Mouse (Mus musculus) midbrain, embryonic 12.5 days (tissue): Measurements from ENCODE around the gene 6030452D12Rik. TPM values are rescaled to one million over a fixed set of nuclear protein-coding genes. Genes with fewer than 3 reads are reported as not detected.

ENCODE experiments used
- ATAC-seq: fragments of 200-750 bp; cut with Nextera tagmentation; 2 replicates; pipeline ENCODE4 v1.8.0; 2017; ENCODE audit warnings: low read depth, moderate TSS enrichment, moderate library complexity; ENCODE audit not compliant: low FRiP score
- H3K27ac ChIP-seq: fragments of 300-500 bp; sonication (generic); replicated peaks from 2 replicates; pipeline ENCODE4 v1.5.1; 2016; ENCODE audit warnings: mild to moderate bottlenecking
- H3K27me3 ChIP-seq: fragments of 300-500 bp; sonication (generic); 2 replicates; pipeline ENCODE4 v1.6.1; 2016; ENCODE audit warnings: mild to moderate bottlenecking
- H3K36me3 ChIP-seq: fragments of 300-500 bp; sonication (generic); 2 replicates; pipeline ENCODE4 v1.6.1; 2016
- H3K4me1 ChIP-seq: fragments of 300-500 bp; sonication (generic); 2 replicates; pipeline ENCODE4 v1.6.1; 2016
- H3K4me2 ChIP-seq: fragments of 300-500 bp; sonication (generic); replicated peaks from 2 replicates; pipeline ENCODE4 v1.6.1; 2016; ENCODE audit warnings: mild to moderate bottlenecking, moderate library complexity
- H3K4me3 ChIP-seq: fragments of 300-500 bp; sonication (generic); 2 replicates; pipeline ENCODE4 v1.5.1; 2016; ENCODE audit warnings: mild to moderate bottlenecking
- H3K9ac ChIP-seq: fragments of 300-500 bp; sonication (generic); replicated peaks from 2 replicates; pipeline ENCODE4 v1.6.1; 2016; ENCODE audit warnings: mild to moderate bottlenecking, moderate library complexity
- H3K9me3 ChIP-seq: fragments of 300-500 bp; sonication (generic); 2 replicates; pipeline ENCODE4 v1.6.1; 2016; ENCODE audit warnings: mild to moderate bottlenecking
- WGBS: fragments of 180-500 bp; shearing (Covaris S2); methylation state at CpG from one replicate; pipeline ENCODE4 v1.1.7; 2016; 5-methylcytosine and 5-hydroxymethylcytosine counted together
- polyA plus RNA-seq: library from polyadenylated mRNA; unstranded; fragments of >200 nt; fragmentation: Nextera tagmentation; extraction: Ambion mirVana; gene quantifications from 2 replicates; pipeline ENCODE4 v1.2.1, GENCODE M21; 2016

The 6030452D12Rik gene
- not detected in 2 replicates for polyA plus RNA-seq

GRCm38 (mm10) chr8:106500018-106500685 is at the start of gene 6030452D12Rik:
TSS of gene 6030452D12Rik (plus strand) at chr8:106500522.
- no peak within 1 kb of the TSS for H3K4me2 ChIP-seq
- H3K27ac ChIP-seq = no peak within 1 kb of the TSS
- no peak within 1 kb of the TSS for H3K4me3 ChIP-seq
- H3K36me3 ChIP-seq = no peaks in the 10 kb centered on the region
- peaks cover 6% of the 10 kb centered on the region for H3K27me3 ChIP-seq
- no peaks in the 10 kb centered on the region for H3K9me3 ChIP-seq
- no peaks in the 10 kb centered on the region for H3K4me1 ChIP-seq
- ATAC-seq = no peak
- WGBS = 85% methylated on average over 8 of the region's 8 CpGs
- H3K9ac ChIP-seq = no peak within 1 kb of the TSS

GRCm38 (mm10) chr8:106451301-106452085 is 48.8 kb upstream of the 6030452D12Rik start:
- no peak overlapping the region for H3K4me2 ChIP-seq
- no peaks in the 10 kb centered on the region for H3K9me3 ChIP-seq
- ATAC-seq = no peak
- no peak overlapping the region for H3K27ac ChIP-seq
- no peaks in the 10 kb centered on the region for H3K27me3 ChIP-seq
- WGBS = 79% methylated on average over 6 of the region's 6 CpGs
- no peak overlapping the region for H3K9ac ChIP-seq
- no peaks in the 10 kb centered on the region for H3K4me1 ChIP-seq
- H3K4me3 ChIP-seq = no peak overlapping the region
- H3K36me3 ChIP-seq = no peaks in the 10 kb centered on the region

DNA sequence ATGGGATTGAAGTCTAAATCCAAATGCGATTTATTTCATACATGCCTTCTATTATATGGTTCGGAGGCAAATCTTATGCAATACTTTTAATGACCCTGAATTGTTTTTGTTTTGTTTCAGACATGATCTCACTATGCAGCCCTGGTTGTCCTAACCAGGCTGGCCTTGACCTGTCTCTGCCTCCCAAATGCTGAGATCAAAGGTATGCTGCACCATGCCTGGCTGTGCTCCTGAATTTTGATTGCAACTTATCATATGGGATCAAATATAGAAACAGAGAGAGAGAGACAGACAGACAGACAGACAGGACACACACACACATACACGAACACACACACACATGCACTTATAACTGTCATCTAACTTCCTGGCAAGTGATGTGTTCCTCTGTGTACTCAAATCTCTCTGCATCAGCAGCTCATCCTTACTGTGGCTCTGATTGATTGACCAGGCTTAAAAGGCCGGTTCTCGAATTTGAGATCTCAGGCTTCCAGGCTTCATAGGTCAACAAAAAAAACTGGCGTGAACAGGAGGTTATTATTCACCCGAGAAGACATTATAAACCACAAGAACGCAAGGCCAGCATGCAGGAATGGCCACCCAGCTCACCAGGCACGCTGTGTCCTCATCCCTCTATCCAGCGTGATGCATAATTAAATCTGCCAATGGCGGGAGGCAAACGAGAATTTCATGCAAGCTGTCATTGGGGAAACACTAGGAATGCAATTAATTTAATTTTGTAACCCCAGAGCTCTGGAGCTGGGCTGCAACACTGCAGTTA is 47.4 kb upstream of the 6030452D12Rik start:
- Histone ChIP-seq H3K9ac (no peak overlapping the region), H3K4me1 (no peaks in the 10 kb centered on the region), H3K4me2 (no peak overlapping the region), H3K4me3 (no peak overlapping the region), H3K27me3 (no peaks in the 10 kb centered on the region), H3K36me3 (no peaks in the 10 kb centered on the region), H3K9me3 (0 out of 2 replicates have a peak, but pooled peaks cover 3% of the 10 kb centered on the region), H3K27ac (no peak overlapping the region)
- 75% methylated on average over 12 of the region's 12 CpGs for WGBS
- no peak for ATAC-seq

GRCm38 (mm10) chr8:106454036-106454435 is 46.3 kb upstream of the 6030452D12Rik start:
- no peak overlapping the region for H3K27ac ChIP-seq
- no peak overlapping the region for H3K4me3 ChIP-seq
- H3K9me3 ChIP-seq = 0 out of 2 replicates have a peak, but pooled peaks cover 3% of the 10 kb centered on the region
- no peak overlapping the region for H3K4me2 ChIP-seq
- no peaks in the 10 kb centered on the region for H3K27me3 ChIP-seq
- no peak overlapping the region for H3K9ac ChIP-seq
- H3K4me1 ChIP-seq = no peaks in the 10 kb centered on the region
- ATAC-seq = no peak
- H3K36me3 ChIP-seq = no peaks in the 10 kb centered on the region
- WGBS = 77% methylated on average over 11 of the region's 11 CpGs

- Histone ChIP-seq H3K36me3 (no peaks in the 10 kb centered on the region), H3K27me3 (no peaks in the 10 kb centered on the region; the same call in 1 of the 2 replicates), H3K4me1 (no peaks in the 10 kb centered on the region), H3K4me3 (no peak overlapping the region), H3K9me3 (no peaks in the 10 kb centered on the region), H3K4me2 (no peak overlapping the region), H3K27ac (no peak overlapping the region), H3K9ac (no peak overlapping the region)
- ATAC-seq = no peak
- 89% methylated on average over 5 of the region's 5 CpGs for WGBS
Observed at GRCm38 (mm10) chr8:106462131-106462530, 38.2 kb upstream of the 6030452D12Rik start.

DNA sequence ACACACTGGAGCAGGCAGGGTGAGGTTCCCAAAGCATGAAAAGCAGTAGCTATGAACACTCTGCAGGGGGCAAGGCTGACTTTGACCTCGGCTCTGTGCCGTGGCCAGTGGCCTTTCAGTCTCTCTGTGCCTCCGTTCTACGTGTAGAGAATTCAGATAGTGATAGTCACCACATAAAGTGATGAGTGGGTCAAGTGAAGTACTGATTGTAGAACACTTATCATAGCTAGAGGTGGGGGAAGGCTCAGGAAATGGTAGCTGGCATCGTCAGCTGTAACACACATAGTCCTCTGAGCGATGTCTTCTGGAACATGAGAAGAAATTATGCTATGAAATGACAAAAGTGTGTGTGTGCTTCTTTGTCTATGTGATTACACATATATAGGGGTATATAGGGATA is 36.5 kb upstream of the 6030452D12Rik start:
- ATAC-seq = no peak
- Histone ChIP-seq H3K4me2 (no peak overlapping the region), H3K4me1 (no peaks in the 10 kb centered on the region), H3K27ac (no peak overlapping the region), H3K36me3 (no peaks in the 10 kb centered on the region), H3K9me3 (no peaks in the 10 kb centered on the region), H3K9ac (no peak overlapping the region), H3K27me3 (no peaks in the 10 kb centered on the region; the same call in 1 of the 2 replicates), H3K4me3 (no peak overlapping the region)
- WGBS = 83% methylated on average over 6 of the region's 6 CpGs

DNA sequence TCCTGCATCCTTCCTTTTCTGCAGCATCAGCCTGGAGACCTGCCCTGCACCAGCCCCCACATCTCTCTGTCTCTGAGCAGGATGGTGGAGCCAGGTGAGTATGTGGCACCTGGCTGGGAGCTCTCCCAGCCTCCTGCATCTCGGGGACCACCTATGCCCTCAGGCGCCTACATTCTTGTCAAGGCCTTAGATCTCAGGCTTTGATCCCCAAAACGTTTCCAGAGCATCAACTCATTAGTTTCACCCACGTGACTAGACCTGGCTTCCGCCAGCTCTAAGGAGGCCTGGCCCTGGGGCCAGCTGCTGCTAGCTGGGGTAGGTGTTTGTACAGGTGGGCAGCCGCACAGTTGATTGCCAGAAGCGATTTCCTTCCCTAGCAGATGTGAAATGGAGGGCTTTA is 30.8 kb upstream of the 6030452D12Rik start:
- ATAC-seq = no peak
- no peak overlapping the region for H3K4me3 ChIP-seq

GRCm38 (mm10) chr8:106474001-106474400 is 26.3 kb upstream of the 6030452D12Rik start:
- no peaks in the 10 kb centered on the region for H3K4me1 ChIP-seq
- no peaks in the 10 kb centered on the region for H3K36me3 ChIP-seq
- H3K27me3 ChIP-seq = no peaks in the 10 kb centered on the region
- no peak overlapping the region for H3K4me3 ChIP-seq
- no peak overlapping the region for H3K4me2 ChIP-seq
- ATAC-seq = no peak
- H3K9me3 ChIP-seq = 0 out of 2 replicates have a peak, but pooled peaks cover 3% of the 10 kb centered on the region
- no peak overlapping the region for H3K27ac ChIP-seq
- no peak overlapping the region for H3K9ac ChIP-seq
- 90% methylated on average over 5 of the region's 5 CpGs for WGBS

More for the DNA sequence above, 30.8 kb upstream of the 6030452D12Rik start:
- H3K9me3 ChIP-seq = no peaks in the 10 kb centered on the region
- H3K9ac ChIP-seq = no peak overlapping the region
- 60% methylated on average over 7 of the region's 7 CpGs for WGBS
- H3K27ac ChIP-seq = no peak overlapping the region
- no peak overlapping the region for H3K4me2 ChIP-seq
- no peaks in the 10 kb centered on the region for H3K27me3 ChIP-seq
- no peaks in the 10 kb centered on the region for H3K36me3 ChIP-seq
- H3K4me1 ChIP-seq = no peaks in the 10 kb centered on the region

GRCm38 (mm10) chr8:106504241-106504640 is 3.9 kb downstream of the 6030452D12Rik start:
- Histone ChIP-seq H3K4me3 (no peak overlapping the region), H3K9ac (no peak overlapping the region), H3K36me3 (no peaks in the 10 kb centered on the region), H3K9me3 (no peaks in the 10 kb centered on the region), H3K27ac (no peak overlapping the region), H3K4me1 (peaks cover 14% of the 10 kb centered on the region), H3K27me3 (peaks cover 46% of the 10 kb centered on the region), H3K4me2 (no peak overlapping the region)
- no peak for ATAC-seq
- 91% methylated on average over 7 of the region's 7 CpGs for WGBS

DNA sequence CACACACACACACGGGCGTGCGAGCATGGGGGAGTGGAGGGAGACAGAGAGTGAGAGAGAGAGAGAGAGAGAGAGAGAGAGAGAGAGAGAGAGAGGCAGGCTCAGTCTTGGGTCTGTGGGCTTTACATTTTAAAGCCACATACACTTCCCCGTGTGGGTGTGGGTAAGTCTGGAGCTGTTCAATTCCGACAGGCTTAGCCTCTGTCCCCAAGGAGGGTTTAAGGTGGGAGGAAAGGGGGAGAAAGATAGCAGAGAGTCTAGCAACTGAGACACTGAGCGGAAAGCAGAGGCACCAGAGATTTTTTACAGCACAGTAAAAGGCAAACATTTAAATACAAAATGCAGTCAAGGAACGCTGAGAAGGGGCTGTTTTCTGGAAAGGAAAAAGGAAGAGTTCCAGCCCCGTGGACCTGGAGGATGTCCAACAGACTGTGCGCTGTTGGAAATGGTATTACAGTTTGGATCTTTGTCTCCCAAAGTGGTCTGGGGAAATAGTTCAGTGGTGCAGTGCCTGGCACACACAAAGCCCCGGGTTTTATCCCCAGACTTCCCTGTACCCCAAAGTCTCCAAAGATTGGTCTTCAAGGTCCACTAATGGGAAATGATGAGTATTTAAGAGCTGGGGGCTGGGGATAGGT is 5.1 kb downstream of the 6030452D12Rik start:
- Histone ChIP-seq H3K9ac (no peak overlapping the region), H3K4me1 (peaks cover 18% of the 10 kb centered on the region), H3K4me2 (no peak overlapping the region), H3K27me3 (peaks cover 58% of the 10 kb centered on the region), H3K4me3 (no peak overlapping the region), H3K36me3 (no peaks in the 10 kb centered on the region), H3K27ac (no peak overlapping the region), H3K9me3 (no peaks in the 10 kb centered on the region)
- WGBS = 71% methylated on average over 10 of the region's 10 CpGs
- no peak for ATAC-seq

- H3K9me3 ChIP-seq = no peaks in the 10 kb centered on the region
- peaks cover 24% of the 10 kb centered on the region for H3K4me1 ChIP-seq
- no peaks in the 10 kb centered on the region for H3K36me3 ChIP-seq
- peaks cover 64% of the 10 kb centered on the region for H3K27me3 ChIP-seq
- no peak overlapping the region for H3K27ac ChIP-seq
- H3K4me2 ChIP-seq = no peak overlapping the region
- no peak overlapping the region for H3K9ac ChIP-seq
- WGBS = 97% methylated on average over 1 of the region's 1 CpGs
- H3K4me3 ChIP-seq = no peak overlapping the region
- no peak for ATAC-seq
Observed at GRCm38 (mm10) chr8:106506106-106506505, 5.8 kb downstream of the 6030452D12Rik start.
